Mouse (Mus musculus) urinary bladder, adult 18-20 months (tissue): ENCODE measurements around the gene Tram1l1.
"Not testable (repeated sequence)": the region's sequence is repeated elsewhere in the genome, so short reads cannot be mapped to it uniquely, and the experiment has no call there.

Experiments used
- DNase-seq, 2 experiments: peaks; one replicate each; pipeline ENCODE4 v3.0.0; 2022; ENCODE audit warnings: low spot score in 2 of 2, mixed read lengths in 2 of 2

Tram1l1 gene

DNA sequence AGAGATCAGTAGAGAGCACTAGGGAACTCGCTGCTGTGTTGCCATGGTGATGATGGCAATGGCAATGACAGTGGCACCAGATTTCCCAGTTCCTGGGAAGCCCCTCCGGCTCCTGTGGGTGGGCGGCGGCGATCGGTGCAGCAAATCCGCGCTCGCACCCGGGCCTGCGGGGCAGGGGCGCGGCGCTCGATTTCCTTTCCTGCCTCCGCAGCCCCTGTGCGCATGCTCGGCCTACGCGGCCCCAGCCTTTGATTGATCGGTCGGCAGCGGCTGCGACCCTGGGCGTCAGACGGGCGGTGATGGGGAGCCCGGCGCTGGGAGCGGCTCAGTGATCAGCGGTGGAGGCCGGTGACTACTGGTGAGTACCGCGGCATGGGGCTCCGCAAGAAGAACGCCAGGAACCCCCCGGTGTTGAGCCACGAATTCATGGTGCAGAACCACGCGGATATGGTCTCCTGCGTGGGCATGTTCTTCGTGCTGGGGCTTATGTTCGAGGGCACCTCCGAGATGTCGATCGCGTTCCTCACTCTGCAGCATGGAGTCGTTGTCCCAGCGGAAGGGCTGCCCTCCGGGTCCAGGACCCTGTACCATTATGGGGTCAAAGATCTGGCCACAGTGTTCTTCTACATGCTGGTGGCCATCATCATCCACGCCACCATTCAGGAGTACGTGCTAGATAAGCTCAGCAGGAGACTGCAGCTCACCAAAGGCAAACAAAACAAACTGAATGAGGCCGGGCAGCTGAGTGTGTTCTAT lies at the start of gene Tram1l1:
Gene Tram1l1 (plus strand): TSS at position 35 of the 756 bp plus-strand sequence.
- DNase-seq = peak in 1 of 2 experiments; percentile 12

- no peak for DNase-seq
Observed at GRCm38 (mm10) chr3:124271229-124271628, 49.4 kb upstream of the Tram1l1 start.

DNA sequence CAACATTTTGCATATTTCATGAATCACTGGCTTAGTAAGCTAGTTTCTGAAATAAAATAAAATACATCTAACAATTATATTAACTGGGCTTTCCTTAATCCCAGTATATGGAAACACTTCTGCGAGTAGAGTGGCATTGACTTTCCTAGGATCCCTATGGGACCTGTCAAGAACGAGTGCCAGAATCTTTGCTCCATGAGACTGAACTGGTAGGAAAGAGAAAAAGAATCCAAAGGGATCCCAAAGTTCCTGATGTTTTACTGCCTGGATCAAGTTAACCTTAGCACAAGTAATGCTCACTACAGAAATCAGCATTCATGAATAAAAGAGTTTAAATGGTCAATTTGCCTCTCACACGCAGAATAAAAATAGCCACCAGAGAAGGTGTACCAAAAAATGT lies 49.0 kb upstream of the Tram1l1 start:
- no peak for DNase-seq

DNA sequence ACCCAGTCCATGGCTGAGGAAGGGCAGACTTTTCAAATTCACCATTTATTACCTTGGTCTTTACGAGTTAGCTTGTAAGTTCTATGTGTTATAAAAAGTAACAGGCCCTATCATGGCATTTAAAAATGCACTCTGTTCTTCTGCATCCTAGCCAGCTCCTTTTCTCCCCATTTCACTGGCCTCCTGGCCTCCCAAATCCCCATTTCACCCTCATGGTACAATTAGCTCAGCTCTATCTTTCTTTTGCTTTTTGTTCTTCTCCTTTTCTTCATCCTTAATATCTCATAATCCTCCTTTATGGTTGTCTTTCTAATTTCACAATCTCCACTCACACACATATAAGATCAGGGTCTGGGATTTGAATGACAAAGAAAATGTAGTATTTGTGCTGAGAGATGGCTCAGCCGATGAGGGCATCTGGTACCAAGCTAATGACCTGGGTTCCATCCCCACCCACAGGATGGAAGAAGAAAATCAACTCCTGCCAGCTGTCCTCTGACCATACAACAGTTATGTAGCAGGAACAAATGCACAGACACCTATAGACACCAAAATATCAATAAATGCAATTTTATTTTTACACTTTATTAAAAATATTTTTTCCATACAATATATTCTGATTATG lies 48.1 kb upstream of the Tram1l1 start:
- DNase-seq = no peak

DNA sequence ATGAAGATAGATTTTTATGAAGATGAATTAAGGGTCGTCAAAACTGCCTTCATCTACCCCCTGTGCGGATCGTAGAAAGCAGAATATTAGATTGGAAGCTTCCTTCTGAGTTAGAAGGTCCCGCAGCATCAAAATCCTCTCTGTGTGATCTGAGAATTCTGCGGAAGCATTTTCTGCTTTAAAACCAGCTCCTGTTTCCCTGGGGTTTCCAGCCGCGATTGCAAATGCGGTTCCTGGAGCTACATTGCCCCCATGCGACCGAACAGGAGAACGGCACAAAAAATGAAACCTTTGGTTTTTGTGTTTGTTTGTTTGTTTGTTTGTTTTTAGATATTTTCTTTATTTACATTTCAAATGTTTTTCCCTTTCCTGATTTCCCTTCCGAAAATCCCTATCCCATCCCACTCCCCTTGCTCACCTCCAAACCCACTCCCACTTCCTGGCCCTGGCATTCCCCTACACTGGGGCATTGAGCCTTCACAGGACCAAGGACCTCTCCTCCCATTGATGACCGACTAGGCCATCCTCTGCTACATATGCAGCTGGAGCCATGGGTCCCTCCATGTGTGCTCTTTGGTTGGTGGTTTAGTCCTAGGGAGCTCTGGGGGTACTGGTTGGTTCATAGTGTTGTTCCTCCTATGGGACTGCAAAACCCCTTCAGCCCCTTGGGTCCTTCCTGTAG lies 45.6 kb upstream of the Tram1l1 start:
- DNase-seq = peak in 1 of 2 experiments; percentile 5

GRCm38 (mm10) chr3:124288936-124289335 lies 31.7 kb upstream of the Tram1l1 start:
- DNase-seq = not testable (repeated sequence)

DNA sequence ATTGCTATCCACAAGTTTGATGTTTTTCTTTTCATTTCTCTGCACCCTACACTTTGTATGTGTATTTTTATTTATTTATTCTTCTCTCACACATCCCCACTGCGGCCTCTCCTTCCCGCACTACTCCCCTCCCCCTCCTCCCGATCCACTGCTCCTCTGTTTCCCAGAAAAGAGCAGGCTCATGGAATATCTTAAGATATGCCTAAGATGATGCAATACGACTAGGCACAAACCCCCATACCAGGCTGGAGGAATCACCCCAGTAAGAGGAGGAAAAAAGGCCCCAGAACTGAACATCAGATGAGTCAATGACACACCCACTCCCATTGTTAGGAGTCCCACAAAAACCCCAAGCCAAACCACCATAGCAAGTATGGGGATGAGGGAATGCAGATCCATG lies 1.4 kb upstream of the Tram1l1 start:
- no peak for DNase-seq

DNA sequence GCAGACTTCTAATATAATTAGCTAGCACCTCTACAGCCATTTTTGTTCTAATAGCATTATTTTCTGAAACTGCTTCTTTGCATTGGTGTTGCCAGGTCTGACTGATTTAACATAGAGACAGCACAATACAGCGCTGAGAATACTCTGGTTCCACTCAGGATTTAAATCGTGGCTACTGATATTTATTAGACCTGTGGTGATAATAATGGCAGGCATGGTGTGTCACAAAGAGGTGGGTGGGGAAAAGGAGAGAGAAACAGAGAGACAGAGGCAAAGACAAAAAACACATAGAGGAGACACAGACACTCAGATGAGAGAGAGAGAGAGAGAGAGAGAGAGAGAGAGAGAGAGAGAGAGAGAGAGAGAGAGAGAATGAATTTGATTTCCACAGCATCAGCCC lies 257 bp upstream of the Tram1l1 start:
- no peak for DNase-seq

DNA sequence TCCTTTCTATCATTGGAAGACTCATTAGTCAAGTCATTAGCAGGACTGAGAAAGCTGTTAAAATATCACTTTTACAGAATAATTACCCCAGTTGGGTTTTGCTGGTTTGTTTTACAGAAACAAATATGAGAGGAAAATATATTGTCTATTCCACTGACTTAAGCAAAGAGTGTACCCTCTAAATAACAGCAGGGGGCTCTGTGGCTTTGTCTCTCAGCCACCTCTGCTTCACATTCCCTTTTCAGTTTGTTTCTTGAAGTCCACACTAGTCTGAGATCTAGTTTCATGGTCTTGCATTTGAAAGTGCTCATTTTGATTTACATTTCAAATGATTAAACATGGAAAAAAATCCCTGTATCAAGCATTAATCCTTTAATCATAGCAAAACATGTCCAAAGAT lies 25.8 kb downstream of the Tram1l1 start:
- no peak for DNase-seq

DNA sequence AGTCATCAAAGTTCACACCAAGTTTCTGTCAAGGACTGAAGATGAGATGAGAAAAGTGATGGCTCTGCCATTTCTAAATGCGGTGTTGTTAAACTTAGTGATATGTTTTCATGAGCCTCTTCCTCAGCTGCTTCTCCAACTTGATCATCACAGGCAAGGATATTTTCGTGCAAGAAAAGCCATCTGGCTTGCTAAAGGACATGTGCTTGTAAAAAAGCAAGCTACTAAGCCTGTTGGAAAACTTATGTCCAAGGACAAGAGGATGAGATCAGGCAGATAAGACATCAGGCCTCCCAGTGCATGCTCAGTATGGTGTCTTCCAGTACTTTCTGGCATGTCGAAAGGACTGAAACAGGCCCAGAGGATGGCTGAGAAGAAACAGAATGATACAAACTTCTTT lies 36.9 kb downstream of the Tram1l1 start:
- DNase-seq = no peak

DNA sequence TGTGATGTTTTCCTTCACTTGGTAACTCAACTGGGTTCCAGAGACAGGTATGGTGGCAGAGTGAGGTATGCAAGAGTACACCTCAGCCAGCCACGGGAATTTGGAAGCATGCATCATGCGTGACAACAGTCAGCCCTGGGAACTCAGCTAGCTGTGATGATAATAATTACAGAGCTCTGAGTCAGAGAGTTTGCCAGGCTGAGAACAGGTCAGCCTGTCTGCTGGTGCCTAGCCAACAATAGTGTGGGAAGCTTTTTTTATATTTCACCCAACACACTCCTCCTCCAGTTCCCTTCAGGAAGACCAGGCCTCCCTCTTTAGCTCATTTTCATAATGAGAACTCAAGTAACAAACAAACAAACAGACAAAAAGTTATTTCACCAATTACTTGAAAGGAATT lies 51.4 kb downstream of the Tram1l1 start:
- no peak for DNase-seq
